Mouse (Mus musculus) regulatory T cell (primary cell): Measurements from ENCODE around the gene Slc39a10.
"Not testable (repeated sequence)": the region's sequence is repeated elsewhere in the genome, so short reads cannot be mapped to it uniquely, and the experiment has no call there.

Experiments
- in situ Hi-C: fragments of 300-600 bp; cut with MboI, MseI; formaldehyde crosslinking; loops from one replicate; pipeline ENCODE4 v1.15.1; 2025; ENCODE audit warnings: high pct_unique_total_duplicates

Slc39a10 gene

GRCm38 (mm10) chr1:46864175-46864885 lies 28.3 kb downstream of the Slc39a10 start:
- in situ Hi-C loops: no loop called here

GRCm38 (mm10) chr1:46863434-46863833 lies 29.2 kb downstream of the Slc39a10 start:
- in situ Hi-C loops: no loop called here

GRCm38 (mm10) chr1:46860082-46860481 lies 32.6 kb downstream of the Slc39a10 start:
- in situ Hi-C loops: no loop called here

- in situ Hi-C loops: loop anchor here (5.0 kb wide), 1 partner anchor 49 kb away; no protein-coding TSS in a partner anchor
Measured at GRCm38 (mm10) chr1:46858579-46858978, 34.1 kb downstream of the Slc39a10 start.

- in situ Hi-C loops: loop anchor here (5.0 kb wide), 1 partner anchor 51 kb away; no protein-coding TSS in a partner anchor
Measured at GRCm38 (mm10) chr1:46856498-46856897, 36.2 kb downstream of the Slc39a10 start.

GRCm38 (mm10) chr1:46854036-46854900 lies 38.4 kb downstream of the Slc39a10 start:
- in situ Hi-C loops: no loop called here

- in situ Hi-C loops: no loop called here
Measured at GRCm38 (mm10) chr1:46853317-46854035, 39.2 kb downstream of the Slc39a10 start.

- in situ Hi-C loops: no loop called here
Measured at GRCm38 (mm10) chr1:46852600-46853272, 39.9 kb downstream of the Slc39a10 start.

- in situ Hi-C loops: no loop called here
Measured at GRCm38 (mm10) chr1:46852216-46852599, 40.4 kb downstream of the Slc39a10 start.

GRCm38 (mm10) chr1:46851586-46851985 lies 41.1 kb downstream of the Slc39a10 start:
- in situ Hi-C loops: no loop called here

- in situ Hi-C loops: loop anchor here (25.0 kb wide), 1 partner anchor 1037 kb away; no protein-coding TSS in a partner anchor
Measured at GRCm38 (mm10) chr1:46849758-46850157, 42.9 kb downstream of the Slc39a10 start.

GRCm38 (mm10) chr1:46845221-46845620 lies 47.4 kb downstream of the Slc39a10 start:
- in situ Hi-C loops: loop anchor here (25.0 kb wide), 1 partner anchor 1033 kb away; no protein-coding TSS in a partner anchor

GRCm38 (mm10) chr1:46844281-46844680 lies 48.4 kb downstream of the Slc39a10 start:
- in situ Hi-C loops: loop anchor here (25.0 kb wide), 1 partner anchor 1032 kb away; no protein-coding TSS in a partner anchor

GRCm38 (mm10) chr1:46843406-46843805 lies 49.2 kb downstream of the Slc39a10 start:
- in situ Hi-C loops: loop anchor here (25.0 kb wide), 1 partner anchor 1031 kb away; no protein-coding TSS in a partner anchor

- in situ Hi-C loops: loop anchor here (25.0 kb wide), 1 partner anchor 1020 kb away; no protein-coding TSS in a partner anchor
Measured at GRCm38 (mm10) chr1:46831927-46832326, 60.7 kb downstream of the Slc39a10 start.

- in situ Hi-C loops: loop anchor here (25.0 kb wide), 1 partner anchor 1018 kb away; no protein-coding TSS in a partner anchor
Measured at GRCm38 (mm10) chr1:46830066-46830843, 62.4 kb downstream of the Slc39a10 start.

GRCm38 (mm10) chr1:46822256-46822972 lies 70.2 kb downstream of the Slc39a10 start:
- in situ Hi-C loops: no loop called here

GRCm38 (mm10) chr1:46817934-46818333 lies 74.7 kb downstream of the Slc39a10 start:
- in situ Hi-C loops: no loop called here

- in situ Hi-C loops: not testable (repeated sequence)
Measured at GRCm38 (mm10) chr1:46808630-46809029, 84.0 kb downstream of the Slc39a10 start.
